Mouse (Mus musculus): ENCODE data around the gene Pde4d.

Pde4d gene

DNA sequence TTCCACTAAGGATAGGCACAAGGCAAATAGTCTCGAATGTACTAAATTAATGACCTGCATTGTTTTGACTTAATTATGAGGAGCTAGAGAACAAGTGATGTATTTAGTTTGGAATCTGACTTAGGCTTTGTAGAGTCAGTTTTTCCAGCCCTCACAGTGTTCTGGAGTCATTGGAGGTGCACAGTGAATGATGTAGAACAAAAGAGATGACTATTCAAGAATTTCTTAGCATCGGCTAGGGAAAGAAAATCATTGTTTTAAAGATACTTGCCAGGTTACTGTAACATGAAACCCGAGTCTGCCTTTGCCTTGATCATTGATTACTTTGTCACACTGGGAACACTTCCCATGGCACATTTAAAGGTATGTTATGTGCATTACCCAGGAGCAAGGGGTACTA is 1089.6 kb downstream of the Pde4d start:
- no peak for DNase-seq

DNA sequence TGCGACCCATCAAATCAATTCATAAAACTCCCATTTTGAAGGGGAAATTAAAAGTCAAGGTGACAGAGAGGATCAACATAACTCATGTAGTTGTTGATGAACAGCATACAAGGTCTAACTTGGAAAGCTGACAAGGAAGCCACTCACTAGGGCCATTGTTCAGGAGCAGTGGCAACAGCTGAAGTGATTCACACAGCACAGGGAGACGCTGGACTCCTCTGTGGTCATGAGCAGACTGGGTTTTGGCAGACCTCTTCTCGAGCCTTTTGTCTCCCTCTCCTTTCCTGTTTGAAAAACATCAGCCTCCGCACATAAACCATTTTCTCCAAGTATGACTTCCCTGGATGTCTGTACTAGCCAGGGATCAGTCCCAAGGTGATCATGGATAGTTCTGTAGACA is 1094.9 kb downstream of the Pde4d start:
- no peak for DNase-seq

DNA sequence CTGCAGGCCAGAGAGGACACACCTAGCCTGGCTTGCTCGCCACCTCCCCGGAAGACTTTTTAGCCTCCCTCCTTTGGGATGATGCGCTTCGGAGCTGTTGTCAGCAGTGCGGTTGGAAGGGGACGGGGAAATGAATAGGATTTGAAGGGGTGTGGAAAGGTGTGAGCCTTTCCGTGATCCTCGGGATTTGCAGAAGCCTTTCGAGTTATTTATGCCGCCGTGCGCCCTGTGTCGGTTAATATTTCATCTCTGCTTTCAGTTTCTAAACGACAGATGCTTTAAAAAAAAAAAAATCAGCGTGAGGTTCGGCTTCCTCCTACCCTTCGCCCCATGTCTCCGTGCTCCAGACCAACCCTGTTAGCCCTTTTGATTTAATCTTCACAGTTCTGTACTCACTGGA is 1096.6 kb downstream of the Pde4d start:
- peak; percentile 42 to 50 for DNase-seq

DNA sequence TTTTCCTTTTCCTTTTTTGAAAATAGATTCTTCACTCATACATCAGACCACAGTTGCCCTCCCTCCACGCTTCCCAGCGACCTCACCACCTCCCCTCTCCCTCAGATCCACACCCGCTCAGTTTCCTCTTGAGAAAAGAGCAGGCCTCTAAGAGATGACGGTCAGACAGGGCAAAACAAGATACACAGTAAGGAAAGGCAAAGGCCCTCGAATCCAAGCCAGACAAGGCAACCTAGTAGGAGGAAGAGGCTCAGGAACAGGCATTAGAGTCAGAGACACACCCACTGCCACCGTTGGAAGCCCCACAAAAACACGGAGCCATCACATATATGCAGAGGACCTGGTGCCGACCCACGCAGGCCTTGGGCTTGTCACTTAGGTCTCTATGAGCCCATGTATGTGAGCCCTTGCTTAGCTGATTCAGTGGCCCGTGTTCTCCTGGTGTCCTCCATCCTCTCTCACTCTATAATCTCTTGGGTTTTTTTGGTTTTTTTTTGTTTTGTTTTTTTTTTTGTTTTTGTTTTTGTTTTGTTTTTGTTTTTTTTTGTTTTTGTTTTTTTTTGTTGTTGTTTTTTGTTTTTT is 1097.3 kb downstream of the Pde4d start:
- DNase-seq, result peak; percentile 16 to 25

DNA sequence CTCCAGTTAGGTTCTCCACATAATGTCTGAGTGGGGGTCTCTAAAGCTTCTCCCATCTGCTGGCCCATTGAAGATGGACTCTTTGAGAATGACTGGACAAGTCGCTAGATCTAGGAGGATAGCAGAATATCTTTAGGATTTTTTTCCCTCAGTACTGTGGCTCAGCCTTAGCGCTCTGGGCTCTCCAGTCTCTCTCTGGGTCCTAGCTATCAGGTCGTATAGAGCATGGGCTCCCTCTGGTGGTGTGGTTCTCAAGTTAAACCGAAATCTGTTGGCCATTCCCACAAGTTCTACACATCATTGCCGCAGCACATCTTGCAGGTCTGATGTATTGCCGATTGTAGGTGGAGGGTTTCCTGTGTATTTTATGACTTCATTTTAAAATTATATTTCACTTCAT is 1098.0 kb downstream of the Pde4d start:
- peak; percentile 82 to 85 for DNase-seq

DNA sequence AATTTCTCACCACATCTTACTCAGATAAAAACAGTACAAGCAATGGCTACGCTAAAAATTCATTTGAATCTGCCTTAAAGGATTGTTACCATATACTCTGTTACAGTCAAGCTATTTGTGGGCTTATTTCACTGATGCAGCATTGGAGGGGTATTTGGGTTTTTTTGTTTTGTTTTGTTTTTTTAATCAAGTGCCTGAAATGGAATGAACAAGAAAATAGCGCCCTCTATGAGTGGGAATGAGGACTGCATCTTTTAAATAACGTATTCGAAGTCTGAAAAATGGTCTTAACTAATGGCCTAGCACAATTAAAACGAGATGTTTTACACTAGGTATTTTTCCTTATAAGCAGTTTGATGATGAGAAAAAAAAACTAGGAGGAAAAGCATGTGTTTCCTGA is 1098.5 kb downstream of the Pde4d start:
- peak; percentile 28 to 44 for DNase-seq

DNA sequence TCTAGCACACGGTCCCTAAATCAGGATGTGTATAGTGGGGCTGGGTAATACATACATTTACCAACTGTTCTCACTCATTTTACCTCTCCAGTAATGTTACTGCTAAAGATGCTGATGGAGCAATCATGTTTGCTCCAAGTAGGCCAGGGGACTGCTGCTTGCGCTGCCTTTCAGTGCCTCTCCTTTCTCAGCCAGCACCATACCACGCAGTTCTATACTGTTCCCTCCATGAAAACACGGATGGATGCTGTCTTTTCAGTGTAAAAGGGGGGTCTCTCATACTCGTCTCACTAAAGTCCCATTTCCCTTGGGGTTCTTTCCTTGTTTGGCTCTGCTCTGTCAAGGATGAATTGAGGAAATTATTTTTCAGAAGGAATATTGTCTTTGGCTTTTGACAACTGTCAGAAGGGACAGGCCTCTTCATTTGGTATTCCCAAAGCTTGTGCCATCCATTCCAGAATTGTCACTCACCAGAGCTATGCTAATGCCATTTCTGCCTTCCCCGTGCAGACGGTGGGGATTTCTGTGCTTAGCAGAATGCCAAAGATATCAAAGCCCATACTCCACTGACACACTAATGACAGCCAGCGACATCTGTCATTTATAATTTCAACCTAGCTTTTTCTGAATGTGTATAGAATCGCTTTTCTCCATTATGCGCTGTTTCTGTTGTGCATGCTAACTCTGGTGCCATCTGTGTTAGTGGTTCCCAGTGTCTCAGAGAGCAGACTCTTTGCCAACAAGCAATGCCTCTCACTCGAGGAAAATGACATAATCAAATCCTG is 1099.2 kb downstream of the Pde4d start:
- DNase-seq, result no peak

DNA sequence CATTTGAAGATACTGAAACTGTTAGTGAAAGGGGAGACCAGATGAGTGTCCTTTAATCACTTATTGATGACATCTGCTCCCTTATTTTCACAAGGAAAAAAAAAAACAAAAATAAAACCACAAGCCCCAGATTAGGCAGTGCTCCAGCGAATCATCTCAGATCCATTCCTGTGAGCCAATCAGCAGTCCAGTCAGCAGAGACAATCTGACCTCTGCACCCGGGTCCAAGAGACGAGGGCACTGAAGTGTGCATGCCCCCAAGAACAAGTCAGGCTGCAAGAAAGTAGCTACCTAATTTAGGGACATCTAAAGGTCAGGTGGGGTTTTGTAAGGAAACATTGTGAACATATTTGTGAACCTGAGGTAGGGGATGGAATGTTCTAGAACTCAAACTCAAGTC is 1102.1 kb downstream of the Pde4d start:
- DNase-seq, result no peak

DNA sequence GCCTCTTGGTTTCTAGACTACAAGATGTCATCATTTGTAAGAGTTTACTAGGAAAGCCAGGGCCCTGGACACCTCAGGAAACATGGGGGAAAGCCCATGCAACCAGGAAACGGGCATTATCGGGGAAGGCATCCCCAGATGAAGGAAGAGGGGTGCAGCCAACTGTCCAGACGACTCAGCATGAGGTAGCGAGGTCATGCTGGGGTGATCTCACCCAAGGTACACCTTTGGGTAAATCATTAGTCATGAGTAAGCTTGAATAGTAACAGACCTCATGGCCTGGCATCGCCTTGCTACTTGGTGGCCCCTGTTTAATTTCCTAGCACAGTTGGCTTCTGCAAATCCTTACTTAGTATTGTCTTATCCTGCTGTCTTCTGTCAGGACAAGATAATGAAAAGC is 1105.8 kb downstream of the Pde4d start:
- DNase-seq, result no peak

DNA sequence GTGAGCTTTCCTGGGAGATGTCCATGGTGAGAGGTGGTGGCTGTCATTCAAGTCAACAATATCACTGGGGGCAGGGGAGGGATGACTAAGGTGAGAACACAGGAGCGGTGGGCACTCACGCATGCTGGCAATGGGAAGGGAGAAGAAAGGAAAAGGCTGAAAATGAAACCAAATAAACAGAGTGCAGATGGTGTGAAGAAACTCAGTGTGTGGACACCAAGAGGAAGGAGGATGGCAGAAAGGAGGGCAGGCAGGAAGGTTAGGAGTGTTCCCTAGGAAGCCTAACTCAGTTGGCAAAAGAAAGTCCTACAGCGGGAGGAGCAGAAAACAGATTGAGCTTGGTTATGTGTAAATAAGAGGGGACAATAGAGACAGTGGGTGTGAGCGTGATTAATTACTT is 1107.1 kb downstream of the Pde4d start:
- DNase-seq, result no peak

DNA sequence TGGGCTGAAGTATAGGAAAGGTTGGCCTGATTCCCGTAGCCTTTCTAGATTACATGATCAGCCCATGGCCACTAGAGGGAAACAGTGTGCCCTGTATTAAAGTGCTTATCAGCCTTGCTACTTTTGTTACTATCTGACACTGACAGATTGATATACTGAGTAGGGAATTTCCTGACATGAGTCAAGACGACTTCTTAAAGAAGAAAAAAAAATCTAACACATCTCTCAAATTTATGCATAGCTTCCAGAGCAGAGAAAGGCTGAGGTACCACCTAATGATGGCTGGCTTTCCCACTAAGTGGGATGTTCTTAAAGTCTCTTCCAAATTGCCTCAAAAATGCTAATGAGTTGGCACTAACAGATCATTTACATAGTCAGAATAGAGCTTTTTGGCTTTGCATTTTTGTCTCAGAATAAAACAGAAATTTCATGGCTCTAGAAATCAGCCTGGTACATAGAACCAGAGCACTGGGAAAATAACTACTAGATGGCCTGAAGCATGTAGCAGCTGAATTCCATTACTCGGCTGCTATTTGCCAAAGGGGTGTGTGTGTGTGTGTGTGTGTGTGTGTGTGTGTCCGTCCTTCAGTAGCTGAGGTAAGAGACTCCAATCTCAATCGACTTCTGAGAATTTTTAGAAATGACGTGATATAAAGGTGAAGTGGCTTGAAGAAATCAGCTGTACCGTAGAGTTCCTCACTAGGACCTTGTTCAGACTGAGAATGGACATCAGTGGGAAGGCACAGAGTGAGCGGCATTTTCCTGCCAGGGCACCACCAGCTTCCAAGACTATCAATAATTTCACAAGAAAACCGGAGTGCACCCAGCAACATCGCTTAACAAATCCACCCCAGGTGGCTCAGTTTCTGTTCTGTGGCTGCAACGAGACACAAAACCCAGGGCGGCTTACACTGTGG is 1108.9 kb downstream of the Pde4d start:
- DNase-seq, result peak; percentile 9 to 24

DNA sequence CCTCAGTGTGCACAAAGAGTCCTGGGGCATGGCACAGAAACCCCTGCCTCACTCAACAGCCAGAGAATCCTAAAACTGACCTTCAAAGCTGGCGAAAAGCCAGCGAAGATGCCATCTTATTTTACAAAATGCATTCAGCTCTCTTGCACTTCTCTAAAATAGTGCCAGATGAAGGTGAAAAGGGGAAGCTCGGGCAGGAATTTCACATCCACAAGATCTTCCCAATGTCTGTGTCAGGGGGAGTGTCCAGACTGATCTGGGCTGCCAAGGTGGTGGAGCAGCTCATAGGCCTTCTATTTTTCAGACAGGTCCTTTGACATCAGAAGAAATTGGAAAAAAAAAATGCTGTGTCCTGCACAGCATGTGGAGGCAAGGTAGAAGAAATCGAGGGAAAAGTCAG is 1110.5 kb downstream of the Pde4d start:
- no peak for DNase-seq

DNA sequence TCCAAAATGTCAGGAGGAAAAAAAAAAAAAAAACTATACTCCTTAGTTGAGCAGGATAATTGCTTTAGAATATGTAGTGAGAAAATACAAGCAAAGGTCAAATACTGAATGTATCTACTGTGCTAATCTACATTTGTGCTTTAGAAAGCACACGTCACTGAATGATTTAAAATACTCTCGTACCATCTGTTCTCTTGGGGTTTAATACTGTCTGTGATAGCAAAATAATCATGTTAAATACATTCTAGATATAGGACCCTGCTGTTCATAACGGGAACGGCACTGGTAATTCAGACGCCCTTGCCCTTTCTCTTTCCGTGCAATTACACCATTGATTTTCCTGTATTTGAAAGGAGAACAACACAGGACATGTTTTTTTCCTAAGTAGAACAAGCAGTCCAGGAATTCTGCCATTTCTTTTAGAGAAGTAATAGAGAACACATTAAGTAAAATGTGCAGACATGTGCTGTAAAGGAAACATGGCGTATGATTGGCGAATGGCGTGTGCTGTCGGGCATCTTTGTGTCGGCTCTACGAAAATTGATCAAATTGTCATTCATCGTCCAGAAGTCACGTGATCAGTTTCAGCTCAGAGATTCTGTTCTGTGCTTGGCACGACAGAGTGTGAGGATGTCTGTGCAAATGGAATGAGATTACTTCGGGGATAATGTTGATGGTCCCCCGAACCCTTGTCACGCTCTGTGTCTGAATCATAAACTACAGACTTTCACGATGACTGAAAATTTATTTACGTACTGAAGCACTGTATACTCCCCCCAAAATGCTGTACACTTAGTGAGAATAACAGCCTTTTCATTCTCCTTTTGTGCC is 1119.1 kb downstream of the Pde4d start:
- DNase-seq, result no peak

DNA sequence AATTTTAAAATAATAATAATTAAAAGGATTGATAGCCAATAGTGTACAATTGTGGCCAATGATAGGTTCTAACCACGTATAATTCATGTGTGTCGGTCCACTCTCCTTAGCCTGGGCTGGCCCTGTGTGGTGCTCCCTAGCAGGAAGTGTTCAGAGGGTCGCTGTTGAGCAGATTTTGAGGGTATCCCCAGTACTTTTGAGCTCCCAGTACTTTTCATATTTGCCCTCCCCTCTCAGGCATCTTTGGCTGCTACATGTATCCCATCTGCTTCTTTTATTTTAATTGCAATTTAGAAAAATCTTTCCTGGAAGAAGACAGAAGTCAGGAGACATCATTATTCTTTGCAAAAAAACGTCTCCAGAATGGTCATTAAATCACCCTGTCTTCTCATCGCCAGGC is 1119.7 kb downstream of the Pde4d start:
- no peak for DNase-seq

DNA sequence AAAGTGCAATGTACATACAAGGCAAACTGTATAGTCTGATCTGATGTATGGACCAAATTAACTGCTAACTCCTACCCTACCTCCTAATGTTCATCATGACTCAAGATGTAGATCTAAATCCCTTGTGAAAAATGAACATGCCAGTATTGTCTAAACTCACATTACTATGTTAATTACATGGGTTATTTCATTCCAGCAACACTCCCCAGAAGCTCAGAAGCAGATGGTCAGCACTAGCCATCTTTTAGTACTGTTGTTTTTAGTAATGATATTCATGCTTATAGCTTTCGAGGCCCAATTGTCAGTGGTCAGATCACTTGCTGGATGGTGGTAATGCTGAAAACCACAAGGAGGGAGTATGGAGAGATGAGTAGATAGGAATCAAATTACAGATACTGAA is 1127.0 kb downstream of the Pde4d start:
- DNase-seq, result no peak

DNA sequence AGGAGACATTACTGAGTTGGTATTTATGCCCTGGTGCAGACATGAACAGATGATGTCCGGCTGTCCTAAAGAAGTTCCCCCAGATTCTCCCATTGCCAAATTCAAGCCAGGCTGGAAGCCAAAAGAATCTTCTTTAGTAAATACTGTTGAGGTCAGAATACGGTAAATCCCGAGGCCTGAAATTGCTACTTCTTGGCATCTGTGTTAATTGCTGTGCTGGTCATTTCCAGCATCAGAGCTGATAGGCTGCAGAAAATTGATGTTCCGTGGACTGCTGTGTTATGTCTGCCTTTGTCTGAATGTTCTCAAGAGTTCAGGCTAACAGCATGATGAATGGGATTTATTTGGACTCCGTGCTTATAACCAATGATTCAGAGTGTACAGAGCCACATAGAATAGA is 1127.7 kb downstream of the Pde4d start:
- no peak for DNase-seq

DNA sequence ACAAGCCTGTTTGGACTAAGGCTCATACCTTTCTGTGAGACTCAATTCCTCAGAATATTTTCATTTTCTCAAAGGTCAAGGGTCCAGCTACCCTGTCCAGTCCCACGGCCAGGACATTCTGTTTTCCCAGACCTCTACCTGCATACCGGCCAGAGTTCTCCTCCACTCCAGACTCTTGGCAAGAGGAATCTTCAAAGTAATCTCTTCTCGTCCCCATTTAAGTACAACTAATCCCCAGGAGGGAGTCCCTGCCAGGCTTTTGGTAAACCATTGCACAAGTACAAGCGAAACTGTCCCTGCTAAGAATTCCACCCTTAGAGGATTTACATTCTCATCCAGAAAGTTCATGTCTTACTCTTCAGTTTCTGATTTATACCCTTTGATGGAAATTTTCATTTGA is 1128.2 kb downstream of the Pde4d start:
- no peak for DNase-seq

DNA sequence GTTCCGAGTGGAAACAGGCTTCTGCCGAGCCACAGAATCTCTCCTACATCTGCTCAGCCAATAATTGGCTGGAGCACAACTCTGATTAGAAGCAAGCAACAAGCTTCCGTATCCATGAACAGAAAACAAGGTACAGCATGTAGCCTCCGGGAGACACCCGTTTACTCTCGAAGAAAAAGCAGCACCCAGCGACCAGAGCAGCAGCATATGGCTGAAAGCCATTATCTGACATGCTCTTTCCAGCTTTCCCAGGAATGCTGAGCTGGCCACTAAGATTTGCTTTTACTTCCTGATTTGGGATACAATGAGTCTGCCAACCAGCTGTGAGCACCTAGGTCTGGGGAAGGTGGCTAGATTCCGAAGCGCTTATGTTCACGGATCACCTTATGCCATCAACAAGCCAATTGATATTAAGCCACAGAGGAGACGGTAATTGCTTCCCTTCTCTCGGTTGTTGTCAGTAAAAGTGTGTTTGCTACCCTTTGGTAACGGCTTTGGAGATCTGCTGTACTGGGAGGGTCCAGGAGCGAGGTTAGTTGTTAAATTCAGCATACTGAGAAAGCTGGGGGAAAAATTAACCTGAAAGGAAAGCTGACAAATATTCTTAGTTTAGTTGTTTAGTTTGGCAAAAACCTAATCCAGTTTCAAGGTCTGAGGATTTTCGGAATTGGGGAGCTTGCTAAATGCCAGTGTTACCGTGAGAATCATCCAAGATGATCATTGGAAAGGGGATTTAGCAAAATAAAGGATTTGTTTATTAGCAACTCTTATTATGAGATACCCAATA is 1131.7 kb downstream of the Pde4d start:
- DNase-seq, result no peak

DNA sequence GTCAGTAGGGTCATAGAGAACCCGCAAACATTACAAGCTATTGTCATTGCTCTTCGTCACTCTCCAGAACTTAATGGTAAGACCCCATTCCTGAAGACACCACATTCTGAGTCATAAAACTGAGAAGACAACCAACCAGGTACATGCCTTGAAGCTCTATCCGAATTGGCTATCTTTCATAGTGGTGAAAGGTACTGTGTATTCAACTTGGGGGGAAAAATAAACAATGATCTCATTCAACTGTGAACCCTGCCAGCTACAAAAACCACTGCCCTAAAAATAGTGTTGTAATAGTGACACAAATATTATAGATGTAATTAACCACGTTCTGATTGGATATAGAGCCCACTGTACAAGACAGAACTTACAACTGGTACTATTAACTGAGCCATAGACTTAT is 1140.3 kb downstream of the Pde4d start:
- no peak for DNase-seq

DNA sequence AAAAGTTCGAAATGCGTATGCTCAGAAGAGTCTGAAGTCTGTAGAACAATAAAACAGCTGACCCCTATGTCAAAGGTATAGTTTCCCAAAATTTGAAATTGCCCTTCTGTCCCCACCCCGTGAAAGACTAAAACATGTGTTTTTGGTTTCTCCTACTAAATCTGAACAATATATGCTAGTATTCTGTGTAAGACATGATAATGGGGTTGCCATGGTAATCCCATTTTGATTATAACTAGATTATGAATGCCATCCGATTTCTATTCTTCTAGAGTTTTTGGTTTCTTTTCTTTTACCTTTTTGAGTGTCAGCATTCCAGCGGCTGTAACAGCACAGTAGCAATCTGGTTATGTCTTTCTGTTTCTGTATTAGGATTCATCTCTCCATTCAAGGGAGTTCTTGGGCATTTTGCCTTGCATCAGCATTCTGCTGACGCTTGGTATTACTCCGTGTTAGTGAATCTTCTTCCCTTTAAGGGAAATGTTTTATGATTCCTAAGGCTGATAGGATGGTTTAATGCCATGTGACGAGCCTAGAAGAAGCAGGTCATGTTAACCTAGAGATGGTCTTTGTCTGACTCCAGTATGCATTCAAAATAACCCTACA is 1142.5 kb downstream of the Pde4d start:
- DNase-seq, result no peak

DNA sequence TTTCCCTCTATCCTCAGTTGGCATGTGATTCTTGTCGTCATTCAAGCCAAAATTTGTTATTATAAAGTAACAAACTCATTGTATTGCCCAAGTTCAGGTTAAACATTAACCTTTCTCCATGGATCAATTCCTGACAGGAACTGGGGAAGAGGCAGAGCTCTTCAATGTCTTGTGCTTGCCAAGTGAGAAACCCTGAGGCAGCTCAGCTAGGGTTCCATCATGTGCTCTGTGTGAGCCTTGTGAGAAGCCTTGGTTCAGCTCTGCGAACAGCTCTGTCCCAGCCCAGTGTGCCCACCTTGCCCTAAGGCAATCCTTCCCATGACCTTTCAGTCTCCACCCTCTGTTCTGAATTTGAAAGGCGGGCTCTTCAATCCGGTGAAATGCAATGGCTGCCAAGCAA is 1150.0 kb downstream of the Pde4d start:
- DNase-seq, result no peak

DNA sequence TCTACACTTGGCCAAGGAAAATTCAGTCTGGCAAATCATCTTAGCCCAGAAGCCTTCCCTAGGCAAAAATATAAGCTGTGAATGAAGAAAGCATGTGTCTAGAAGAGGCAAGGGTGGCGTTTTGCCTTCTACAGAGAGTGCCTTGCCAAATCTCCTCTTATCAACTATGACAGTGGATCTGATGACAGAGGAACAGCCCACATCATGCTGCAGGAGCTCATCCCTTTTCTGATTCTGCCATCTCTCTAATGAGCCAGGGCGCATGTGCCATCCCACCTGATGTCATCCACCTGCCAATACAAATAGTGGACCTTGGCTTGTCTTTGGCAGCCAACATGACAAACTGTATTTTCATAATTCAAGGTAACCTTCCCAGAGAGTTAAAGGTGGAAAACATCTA is 1154.3 kb downstream of the Pde4d start:
- DNase-seq, result no peak

Data from B cell, adult 2 months (primary cell).